Mouse (Mus musculus) heart, postnatal 36 days (tissue): ENCODE results near the gene Lrp2. TPM values are rescaled to one million over a fixed set of nuclear protein-coding genes. Genes with fewer than 3 reads are reported as not detected.

Experiments
- DNase-seq, 2 experiments: peaks; one replicate each; pipeline ENCODE4 v3.0.0; 2021 to 2022
- intact Hi-C: fragments of 180-260 bp; cut with DNase I; formaldehyde crosslinking; loops from one replicate; pipeline ENCODE4 v1.15.1; 2025
- total RNA-seq, 2 experiments: library from RNA; stranded (reverse); gene quantifications; 2 replicates each; pipeline ENCODE4 v1.2.3; 2021

The Lrp2 gene
- total RNA-seq, 2 experiments from 2014 or later, result 0.89 to 1.7 TPM

GRCm38 (mm10) chr2:69530691-69531527, 55.0 kb downstream of the Lrp2 start:
- intact Hi-C loops, result no loop called here

GRCm38 (mm10) chr2:69530126-69530525, 55.7 kb downstream of the Lrp2 start:
- no peak for DNase-seq
- intact Hi-C loops, result no loop called here

More at GRCm38 (mm10) chr2:69530691-69531527, 55.0 kb downstream of the Lrp2 start:
- no peak for DNase-seq

- intact Hi-C loops, result no loop called here
- no peak for DNase-seq
These were observed 65.6 kb downstream of the Lrp2 start for GRCm38 (mm10) chr2:69520273-69520672.

- DNase-seq, result no peak
- intact Hi-C loops, result no loop called here
These were observed 67.6 kb downstream of the Lrp2 start for GRCm38 (mm10) chr2:69518307-69518706.

GRCm38 (mm10) chr2:69511766-69512165, 74.1 kb downstream of the Lrp2 start:
- no peak for DNase-seq
- intact Hi-C loops, result no loop called here

- DNase-seq, result no peak
- intact Hi-C loops, result no loop called here
These were observed 85.5 kb downstream of the Lrp2 start for GRCm38 (mm10) chr2:69500357-69500756.

- intact Hi-C loops, result no loop called here
- no peak for DNase-seq
These were observed 92.7 kb downstream of the Lrp2 start for GRCm38 (mm10) chr2:69493130-69493529.

- no peak for DNase-seq
- intact Hi-C loops, result no loop called here
These were observed 104.9 kb downstream of the Lrp2 start for GRCm38 (mm10) chr2:69480965-69481364.

- intact Hi-C loops, result no loop called here
- DNase-seq, result no peak
These were observed 106.0 kb downstream of the Lrp2 start for GRCm38 (mm10) chr2:69479859-69480258.

- intact Hi-C loops, result no loop called here
- DNase-seq, result no peak
These were observed 109.0 kb downstream of the Lrp2 start for GRCm38 (mm10) chr2:69476901-69477300.

- DNase-seq, result no peak
- intact Hi-C loops, result no loop called here
These were observed 110.7 kb downstream of the Lrp2 start for GRCm38 (mm10) chr2:69475177-69475576.

- no peak for DNase-seq
- intact Hi-C loops, result no loop called here
These were observed 114.0 kb downstream of the Lrp2 start for GRCm38 (mm10) chr2:69471837-69472236.

GRCm38 (mm10) chr2:69463609-69464008, 122.3 kb downstream of the Lrp2 start:
- intact Hi-C loops, result no loop called here
- no peak for DNase-seq

- intact Hi-C loops, result no loop called here
- no peak for DNase-seq
These were observed 126.4 kb downstream of the Lrp2 start for GRCm38 (mm10) chr2:69459481-69459880.

GRCm38 (mm10) chr2:69451128-69451527, 134.7 kb downstream of the Lrp2 start:
- intact Hi-C loops, result no loop called here
- no peak for DNase-seq

GRCm38 (mm10) chr2:69448581-69448980, 137.3 kb downstream of the Lrp2 start:
- intact Hi-C loops, result no loop called here
- DNase-seq, result no peak

GRCm38 (mm10) chr2:69445896-69446472, 139.9 kb downstream of the Lrp2 start:
- DNase-seq, result no peak

GRCm38 (mm10) chr2:69441656-69442055, 144.2 kb downstream of the Lrp2 start:
- intact Hi-C loops, result no loop called here
- no peak for DNase-seq

More at GRCm38 (mm10) chr2:69445896-69446472, 139.9 kb downstream of the Lrp2 start:
- intact Hi-C loops, result no loop called here

- peak; percentile 44 to 67 for DNase-seq
- intact Hi-C loops, result loop anchor here (1.0 kb wide), 2 partner anchors 152 to 644 kb away; no protein-coding TSS in a partner anchor
These were observed 157.7 kb downstream of the Lrp2 start for GRCm38 (mm10) chr2:69428116-69428515.

- no peak for DNase-seq
- intact Hi-C loops, result no loop called here
These were observed 158.7 kb downstream of the Lrp2 start for GRCm38 (mm10) chr2:69427141-69427540.

- intact Hi-C loops, result no loop called here
- no peak for DNase-seq
These were observed 159.8 kb downstream of the Lrp2 start for GRCm38 (mm10) chr2:69426081-69426480.

- intact Hi-C loops, result no loop called here
- DNase-seq, result no peak
These were observed 161.0 kb downstream of the Lrp2 start for GRCm38 (mm10) chr2:69424829-69425228.
